Mouse (Mus musculus) brain, embryonic 14.5 days (tissue): Measurements from ENCODE around the gene Adora2b.

Experiments used
- CTCF ChIP-seq: fragments of 200-500 bp; IDR thresholded peaks from 2 replicates; pipeline ENCODE4 v1.5.1; 2012; ENCODE audit warnings: inconsistent platforms, mild to moderate bottlenecking, moderate library complexity, borderline replicate concordance; ENCODE audit not compliant: insufficient read depth, insufficient read length; ENCODE audit errors: extremely low read depth
- POLR2A ChIP-seq: fragments of 200-500 bp; IDR thresholded peaks from 2 replicates; pipeline ENCODE4 v1.6.1; 2012; ENCODE audit warnings: mild to moderate bottlenecking, inconsistent platforms, borderline replicate concordance; ENCODE audit not compliant: poor library complexity, insufficient read depth, insufficient read length, severe bottlenecking; ENCODE audit errors: extremely low read depth

- TF ChIP-seq CTCF (no peak), POLR2A (no peak)
Measured at GRCm38 (mm10) chr11:62223962-62224361, 24.8 kb upstream of the Adora2b start.
